Mouse (Mus musculus) urinary bladder, postnatal 4 days (tissue): ENCODE data around the gene Fblim1.

Source experiments
- DNase-seq, 2 experiments: peaks; one replicate each; pipeline ENCODE4 v3.0.0; 2021 to 2022; ENCODE audit warnings: low spot score in 2 of 2

The Fblim1 gene

DNA sequence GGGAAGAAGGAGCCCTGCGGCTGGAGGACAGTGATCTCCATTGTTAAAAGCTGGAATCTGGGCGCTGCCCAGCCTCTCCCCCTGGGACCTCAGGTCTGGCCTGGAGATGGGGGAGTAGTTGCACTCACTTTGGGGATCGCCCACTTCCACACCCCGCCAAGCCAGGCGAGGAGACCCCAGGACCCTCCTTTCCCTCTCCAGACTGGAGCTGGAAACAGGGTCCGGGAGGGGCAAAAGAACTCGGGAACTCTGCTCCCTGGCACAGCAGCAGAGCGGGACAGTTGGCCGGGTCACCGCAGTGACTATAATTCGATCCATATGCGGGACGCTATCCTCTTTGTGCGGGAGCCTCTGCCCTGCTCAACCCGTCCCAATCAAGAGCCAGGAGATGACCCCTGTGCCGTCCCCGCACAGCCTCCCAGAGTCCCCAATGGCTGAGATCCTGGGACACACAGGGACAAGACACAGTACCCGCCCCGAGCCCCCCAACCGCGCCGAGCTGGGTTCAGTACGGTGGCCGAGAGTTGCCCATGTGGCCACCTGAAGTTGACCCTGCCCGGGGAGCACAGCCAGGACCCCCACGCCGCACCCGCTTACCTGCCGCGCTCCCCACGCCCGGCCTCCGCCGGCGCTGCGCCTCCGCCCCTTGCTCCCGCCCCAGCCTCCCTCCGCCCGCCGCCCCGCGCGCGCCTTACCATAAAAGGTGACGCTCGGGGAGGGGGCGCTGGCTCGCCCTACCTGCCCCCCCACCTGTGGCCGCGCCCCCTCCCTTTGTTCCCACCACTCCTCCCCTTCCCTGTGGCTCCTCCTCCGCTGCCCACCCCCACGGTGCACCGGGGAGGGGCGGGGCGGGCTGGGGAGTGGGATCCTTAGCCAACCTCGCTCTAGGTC is 6.4 kb downstream of the Fblim1 start:
- peak in 1 of 2 experiments; percentile 43 for DNase-seq

GRCm38 (mm10) chr4:141598894-141599250 is 7.0 kb downstream of the Fblim1 start:
- no peak for DNase-seq

DNA sequence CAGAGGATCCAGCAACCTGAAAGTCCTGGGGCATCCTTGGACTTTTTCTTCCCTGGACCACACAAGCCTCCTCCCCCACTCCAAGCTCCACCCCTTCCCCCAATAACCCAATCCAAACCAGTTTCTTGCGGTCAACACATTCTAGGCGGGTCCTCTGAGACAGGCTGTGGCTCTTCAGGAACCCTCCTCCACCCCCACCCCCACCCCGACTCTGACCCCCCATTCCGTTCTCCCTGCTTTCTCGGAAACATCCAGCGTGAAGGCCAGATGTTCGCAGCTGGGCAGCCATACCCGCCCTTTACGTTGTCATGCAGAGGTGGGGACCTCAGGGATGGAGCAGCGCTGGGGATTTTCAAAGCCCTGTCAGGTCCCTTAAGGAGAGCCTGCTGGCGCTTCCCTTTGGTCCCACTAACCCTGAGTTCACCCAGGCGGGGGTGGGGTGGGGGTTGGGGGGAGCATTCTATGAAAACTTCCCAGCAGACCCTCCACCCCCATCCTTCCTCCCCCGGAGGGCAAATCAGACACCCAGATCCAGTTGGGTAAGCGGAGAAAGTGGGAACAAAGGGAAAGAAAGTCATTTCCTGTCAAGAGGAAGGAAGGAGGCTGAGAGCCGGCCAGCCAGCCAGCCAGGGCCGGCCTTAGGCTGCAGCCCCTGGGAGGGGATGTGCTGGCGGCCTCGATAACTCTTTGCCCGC is 7.5 kb downstream of the Fblim1 start:
- DNase-seq: peak in 1 of 2 experiments; percentile 75

DNA sequence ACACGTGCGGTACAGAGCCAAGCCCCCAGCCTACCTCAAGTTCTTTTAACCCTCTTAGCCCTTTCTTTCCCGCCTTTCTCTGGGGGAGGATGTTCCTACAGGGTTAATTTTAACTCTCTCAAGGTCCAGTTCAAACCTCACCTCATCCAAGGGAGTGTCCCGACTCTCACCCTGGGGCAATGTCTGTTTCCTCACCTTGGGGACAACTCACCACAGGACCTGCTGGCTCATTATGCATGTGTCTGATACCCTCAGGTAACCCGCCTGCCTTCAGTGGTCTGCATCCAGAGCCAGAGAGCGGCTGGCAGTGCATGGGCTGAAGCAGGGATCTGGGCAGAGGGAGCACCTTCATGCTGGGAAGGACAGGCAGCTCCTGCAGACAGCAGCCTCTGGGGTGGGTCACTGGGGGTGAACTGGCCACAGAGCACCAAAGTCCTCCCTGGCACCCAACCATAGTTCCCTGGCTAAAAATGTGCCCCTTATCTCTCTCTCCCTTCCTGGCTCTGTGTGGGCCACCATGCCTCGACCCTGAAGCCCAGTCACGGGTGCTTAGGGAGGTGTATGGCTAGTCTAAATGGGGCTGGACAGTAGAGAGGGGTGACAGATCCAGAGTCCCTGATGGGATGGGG is 9.1 kb downstream of the Fblim1 start:
- no peak for DNase-seq

DNA sequence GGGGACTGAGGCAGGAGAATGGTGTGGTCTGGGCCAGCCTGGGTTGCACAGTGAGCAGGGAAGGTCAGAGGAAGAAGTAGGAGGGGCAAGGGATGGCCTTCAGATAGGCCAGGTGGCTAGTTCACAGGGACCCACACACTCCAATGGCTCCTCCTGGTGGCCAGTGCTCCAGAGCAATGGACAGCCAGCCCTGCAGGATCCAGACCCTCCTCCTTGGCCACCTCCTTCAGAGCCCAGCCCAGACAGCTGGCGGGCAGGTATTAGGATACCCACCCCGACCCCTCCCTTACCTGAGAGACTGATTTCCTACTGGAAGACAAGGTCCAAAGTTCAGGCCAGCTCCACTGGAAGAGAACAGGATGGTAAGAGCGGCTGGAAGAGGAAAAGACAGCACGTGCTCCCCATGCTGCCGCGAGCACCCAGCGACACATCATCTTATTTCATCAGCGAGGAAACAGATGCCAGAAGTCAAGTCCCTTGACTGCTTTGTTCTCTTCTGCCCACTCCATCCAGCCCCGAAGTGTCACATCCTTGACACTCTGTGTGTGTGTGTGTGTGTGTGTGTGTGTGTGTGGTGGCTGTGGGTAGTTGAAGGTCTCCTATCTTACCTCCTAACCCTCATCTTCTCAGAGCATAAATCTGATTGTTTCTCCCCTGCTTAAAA is 10.2 kb downstream of the Fblim1 start:
- DNase-seq: no peak

- DNase-seq: no peak
Measured at GRCm38 (mm10) chr4:141595138-141595537, 10.8 kb downstream of the Fblim1 start.

GRCm38 (mm10) chr4:141591547-141591946 is 14.3 kb downstream of the Fblim1 start:
- no peak for DNase-seq

- no peak for DNase-seq
Measured at GRCm38 (mm10) chr4:141583919-141584318, 22.0 kb downstream of the Fblim1 start.

DNA sequence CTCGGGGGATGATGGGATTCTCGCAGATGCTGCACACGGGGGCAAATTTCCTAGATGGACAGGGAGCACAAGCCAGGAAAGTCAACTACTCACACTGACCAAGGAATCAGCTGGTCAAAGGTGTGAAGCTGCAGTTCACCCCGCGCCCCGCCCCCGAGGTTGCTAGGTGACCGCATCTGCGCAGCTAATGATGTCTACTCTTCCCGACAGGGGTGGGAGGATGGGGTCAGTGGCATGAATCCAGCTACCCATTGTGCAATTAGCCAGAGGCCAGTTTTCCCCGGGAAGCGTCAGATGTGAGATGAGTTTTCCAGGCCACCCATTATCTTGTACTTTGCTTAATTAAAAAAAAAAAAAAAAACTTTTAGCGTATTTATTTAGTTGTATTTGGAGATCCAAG is 24.8 kb downstream of the Fblim1 start:
- DNase-seq: no peak

DNA sequence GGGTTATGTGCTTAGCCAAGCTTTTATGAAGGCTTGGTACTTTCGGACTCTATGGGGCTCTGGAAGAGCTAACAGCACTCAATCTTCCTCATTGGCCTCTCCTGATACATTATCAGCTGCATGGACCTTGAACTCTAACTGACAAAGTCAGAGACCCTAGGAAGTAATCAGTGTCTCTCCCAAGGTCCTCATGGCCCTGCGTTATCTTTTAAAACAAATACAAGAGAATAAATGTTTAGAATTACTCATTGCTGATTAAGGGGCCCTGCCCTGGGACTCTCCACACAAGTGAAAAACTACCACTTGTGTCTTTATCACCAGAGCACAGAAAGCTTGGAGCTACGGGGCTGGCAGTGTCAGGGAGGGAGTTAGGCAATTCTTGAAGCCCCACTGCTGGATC is 27.1 kb downstream of the Fblim1 start:
- DNase-seq: no peak

GRCm38 (mm10) chr4:141576877-141577276 is 29.0 kb downstream of the Fblim1 start:
- no peak for DNase-seq

GRCm38 (mm10) chr4:141576404-141576803 is 29.5 kb downstream of the Fblim1 start:
- no peak for DNase-seq

DNA sequence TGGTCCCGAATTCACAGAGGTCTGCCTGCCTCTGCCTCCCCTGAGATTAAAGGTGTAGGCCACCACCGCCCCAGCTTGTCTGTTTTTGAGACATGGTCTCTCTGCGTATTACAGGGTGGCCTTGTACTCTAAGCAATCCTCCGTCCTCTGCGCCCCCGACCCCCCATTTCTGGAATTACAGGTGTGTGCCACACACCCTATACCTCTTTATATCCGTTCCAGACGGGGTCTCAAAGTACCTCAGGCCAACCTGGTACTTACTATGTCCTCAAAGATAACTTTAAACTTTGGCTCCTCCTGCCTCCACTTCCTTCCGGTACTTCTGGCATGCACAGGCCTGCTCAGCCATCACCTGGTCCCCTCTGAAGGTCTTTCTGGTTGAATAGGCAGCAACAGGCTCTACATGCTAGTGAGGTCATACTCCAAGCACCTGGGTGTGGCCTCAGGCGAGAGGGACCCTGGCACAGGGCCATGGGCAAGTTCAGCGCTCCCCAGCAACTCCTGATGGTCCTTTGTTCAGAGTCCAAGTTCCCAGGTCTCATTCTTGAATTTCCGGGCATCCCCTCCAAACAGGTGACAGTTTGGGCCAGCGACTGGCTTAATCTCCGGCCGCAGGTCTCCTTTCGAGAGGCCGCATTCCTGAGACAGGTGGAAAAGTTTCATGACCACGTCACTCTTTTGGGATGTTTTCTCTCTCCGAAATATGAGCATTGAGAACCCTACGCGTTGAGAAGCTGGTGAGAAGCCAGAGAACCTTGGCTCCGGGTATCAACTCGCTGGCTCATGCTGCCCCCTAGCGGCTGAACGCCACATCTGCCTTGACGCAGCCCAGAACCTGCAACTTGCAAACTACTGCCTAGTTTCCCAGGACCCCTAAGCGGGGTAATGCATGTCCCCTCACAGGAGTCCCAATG is 30.9 kb downstream of the Fblim1 start:
- DNase-seq: peak; percentile 77 to 90

DNA sequence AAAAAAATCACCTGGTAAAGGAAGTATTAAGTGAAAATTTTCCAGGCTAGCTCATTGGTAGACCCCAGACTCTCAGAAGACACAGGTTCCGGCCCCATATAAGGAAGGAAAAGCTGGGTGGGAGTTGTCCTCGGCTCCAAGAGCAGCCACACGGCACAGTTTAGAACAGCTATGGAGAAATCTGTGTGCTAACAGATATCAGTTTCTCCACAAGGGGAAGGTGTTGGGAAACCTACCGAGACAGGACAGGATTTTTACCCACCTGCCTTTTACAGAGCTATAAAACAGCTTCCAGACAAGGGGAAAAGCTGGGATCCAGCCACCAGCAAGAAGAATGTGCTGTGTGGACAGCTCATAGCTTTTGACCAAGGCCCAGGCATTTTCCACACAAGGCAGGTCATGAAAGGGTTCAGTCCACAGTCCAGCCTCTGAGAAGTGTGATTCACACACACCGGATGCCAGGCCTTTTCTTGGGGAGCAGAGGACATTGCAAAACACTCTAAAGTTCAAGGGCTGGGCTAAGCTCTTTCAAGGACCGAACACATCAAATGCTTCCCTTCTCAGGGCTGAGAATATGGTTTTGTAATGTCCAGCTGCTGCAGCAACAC is 32.4 kb downstream of the Fblim1 start:
- peak in 1 of 2 experiments; percentile 50 for DNase-seq

DNA sequence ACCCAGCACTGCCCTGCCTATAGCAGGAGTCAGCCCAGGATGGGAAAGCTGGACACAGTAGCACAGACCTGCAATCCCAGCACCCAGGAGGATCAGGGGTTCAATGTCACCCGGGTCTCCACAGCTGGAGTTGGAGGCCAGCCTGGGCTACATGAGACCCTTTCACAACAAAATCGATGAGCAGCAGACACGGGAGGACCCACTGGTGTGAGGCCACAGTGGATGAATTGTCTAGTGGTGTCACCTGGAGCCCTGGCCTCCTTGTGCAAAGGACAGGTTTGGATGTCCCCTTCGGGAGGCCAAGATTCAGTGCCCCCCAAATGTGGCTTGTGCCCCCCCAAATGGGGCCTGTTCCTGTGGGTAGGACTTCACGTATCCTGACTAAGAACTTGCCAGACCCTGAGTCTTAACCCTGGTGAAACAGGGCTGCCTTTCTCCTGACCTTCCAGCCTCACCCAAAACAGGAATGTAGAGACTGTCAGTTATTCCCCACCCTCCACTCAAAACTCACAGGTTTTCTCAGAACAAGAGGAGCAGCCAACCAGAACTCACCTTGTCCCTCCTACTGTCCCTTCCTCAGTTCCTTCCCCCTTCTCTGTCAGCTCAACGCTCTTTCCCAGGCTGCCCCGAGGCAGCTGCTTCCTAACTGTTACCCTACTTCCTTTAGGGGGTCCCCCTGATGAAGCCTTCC is 33.1 kb downstream of the Fblim1 start:
- DNase-seq: no peak

DNA sequence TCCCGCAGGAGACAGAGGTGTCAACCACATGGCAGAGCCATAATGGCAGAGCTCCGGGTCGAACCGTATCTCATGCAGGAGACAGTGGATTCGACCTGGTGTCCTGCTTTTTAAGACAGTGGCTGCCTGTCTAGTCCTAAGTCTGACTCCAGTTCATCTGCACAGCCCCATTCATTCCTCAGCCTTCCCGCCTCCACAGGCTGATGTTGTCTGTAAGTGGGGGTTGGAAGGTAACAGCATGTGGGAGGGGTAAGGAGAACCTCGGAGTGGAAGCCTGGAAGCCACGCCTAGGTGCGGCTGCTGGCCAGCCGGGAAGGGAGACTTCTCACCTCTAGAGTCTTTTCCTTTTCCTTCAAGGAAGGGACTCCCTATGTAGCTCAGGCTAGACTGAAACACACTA is 34.0 kb downstream of the Fblim1 start:
- no peak for DNase-seq

- no peak for DNase-seq
Measured at GRCm38 (mm10) chr4:141571337-141571739, 34.6 kb downstream of the Fblim1 start.

- no peak for DNase-seq
Measured at GRCm38 (mm10) chr4:141570821-141571220, 35.1 kb downstream of the Fblim1 start.

- no peak for DNase-seq
Measured at GRCm38 (mm10) chr4:141570004-141570403, 35.9 kb downstream of the Fblim1 start.

DNA sequence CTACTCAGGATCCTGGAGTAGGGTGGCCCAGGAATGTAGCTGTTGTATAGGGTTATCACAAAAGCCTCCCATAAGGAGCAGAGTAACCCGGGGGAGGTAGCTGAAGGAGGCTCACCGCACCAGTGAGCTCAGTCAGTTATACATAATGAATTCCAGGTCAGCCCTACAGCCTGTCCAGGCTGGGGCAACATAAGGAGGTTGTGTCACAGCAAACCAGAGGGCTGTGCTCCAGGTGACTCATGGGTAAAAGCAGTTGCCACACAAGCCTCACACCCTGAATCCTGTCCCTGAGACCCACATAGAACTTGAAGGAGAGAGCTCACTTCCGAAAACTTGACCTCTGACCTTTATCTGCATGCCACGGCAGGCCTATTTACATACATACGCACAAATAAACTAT is 36.9 kb downstream of the Fblim1 start:
- no peak for DNase-seq
